Mouse (Mus musculus): ENCODE results near the gene Hist1h4b.

Gene Hist1h4b

GRCm38 (mm10) chr13:23740256-23740840, 16.5 kb upstream of the Hist1h4b start:
- no peak for DNase-seq (ENCODE audit: extremely low spot score, low spot score)

- no peak for DNase-seq (ENCODE audit: extremely low spot score, low spot score)
Observed at GRCm38 (mm10) chr13:23740910-23741309, 15.9 kb upstream of the Hist1h4b start.

DNA sequence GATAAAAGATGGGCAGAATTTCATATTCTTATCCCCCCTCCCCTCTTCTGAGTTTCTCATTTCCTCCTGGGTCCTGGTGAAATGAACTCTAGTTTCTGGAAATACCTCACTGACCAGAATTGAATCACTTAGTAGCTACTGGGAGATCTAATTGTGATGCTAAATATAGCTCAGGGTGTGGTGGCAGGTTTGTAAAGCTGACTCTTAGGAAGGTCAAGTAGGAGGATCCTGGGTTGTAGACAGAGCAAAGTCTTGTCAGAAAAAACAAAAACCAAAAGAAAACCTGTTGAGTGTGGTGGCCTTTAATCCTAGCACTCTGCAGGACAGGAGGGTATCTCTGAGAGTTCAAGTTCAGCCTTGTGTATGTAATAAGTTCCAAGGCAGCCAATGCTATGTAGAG, 14.8 kb upstream of the Hist1h4b start:
- no peak for DNase-seq (ENCODE audit: extremely low spot score, low spot score)

GRCm38 (mm10) chr13:23743215-23743614, 13.6 kb upstream of the Hist1h4b start:
- no peak for DNase-seq (ENCODE audit: extremely low spot score, low spot score)

DNA sequence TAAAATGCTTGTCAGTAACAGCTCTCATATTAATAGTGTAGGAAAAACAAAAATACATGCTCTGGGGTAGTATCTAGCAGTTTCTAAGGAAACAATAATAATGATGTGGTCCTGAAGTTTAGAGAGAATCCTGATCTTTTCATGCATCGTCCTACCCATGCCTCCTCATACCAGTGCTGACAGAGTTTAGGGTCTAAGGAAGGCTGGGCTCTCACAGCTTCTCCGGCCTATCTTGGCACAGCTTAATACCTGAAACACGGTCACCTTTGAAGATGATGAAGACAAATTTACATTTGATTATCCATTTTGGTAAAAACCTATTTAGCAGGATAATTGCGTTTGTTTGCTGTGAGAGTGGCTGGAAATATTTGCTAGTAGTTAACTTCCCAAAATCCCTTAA, 12.8 kb upstream of the Hist1h4b start:
- DNase-seq (ENCODE audit: extremely low spot score, low spot score), result no peak

GRCm38 (mm10) chr13:23744421-23745380, 12.1 kb upstream of the Hist1h4b start:
- DNase-seq (ENCODE audit: extremely low spot score, low spot score), result no peak

- peak; percentile 78 for DNase-seq (ENCODE audit: extremely low spot score, low spot score)
Observed at GRCm38 (mm10) chr13:23745381-23746161, 11.2 kb upstream of the Hist1h4b start, which contains the start of gene Hist1h3c. Gene Hist1h3c, minus strand, starts transcription at chr13:23745602.

GRCm38 (mm10) chr13:23746201-23747080, 10.4 kb upstream of the Hist1h4b start, which contains the start of gene Hist1h2bb:
Gene Hist1h2bb, plus strand, starts transcription at chr13:23746734.
- DNase-seq (ENCODE audit: extremely low spot score, low spot score), result peak; percentile 84

GRCm38 (mm10) chr13:23747081-23747891, 9.5 kb upstream of the Hist1h4b start:
- peak; percentile 39 for DNase-seq (ENCODE audit: extremely low spot score, low spot score)

- DNase-seq (ENCODE audit: extremely low spot score, low spot score), result peak; percentile 52
Observed at GRCm38 (mm10) chr13:23747892-23748288, 8.9 kb upstream of the Hist1h4b start.

GRCm38 (mm10) chr13:23749563-23750121, 7.2 kb upstream of the Hist1h4b start:
- no peak for DNase-seq (ENCODE audit: extremely low spot score, low spot score)

- peak; percentile 81 for DNase-seq (ENCODE audit: extremely low spot score, low spot score)
Observed at GRCm38 (mm10) chr13:23750839-23751477, 5.9 kb upstream of the Hist1h4b start, which contains the start of gene Hist1h2ab. Gene Hist1h2ab, plus strand, starts transcription at chr13:23751126.

DNA sequence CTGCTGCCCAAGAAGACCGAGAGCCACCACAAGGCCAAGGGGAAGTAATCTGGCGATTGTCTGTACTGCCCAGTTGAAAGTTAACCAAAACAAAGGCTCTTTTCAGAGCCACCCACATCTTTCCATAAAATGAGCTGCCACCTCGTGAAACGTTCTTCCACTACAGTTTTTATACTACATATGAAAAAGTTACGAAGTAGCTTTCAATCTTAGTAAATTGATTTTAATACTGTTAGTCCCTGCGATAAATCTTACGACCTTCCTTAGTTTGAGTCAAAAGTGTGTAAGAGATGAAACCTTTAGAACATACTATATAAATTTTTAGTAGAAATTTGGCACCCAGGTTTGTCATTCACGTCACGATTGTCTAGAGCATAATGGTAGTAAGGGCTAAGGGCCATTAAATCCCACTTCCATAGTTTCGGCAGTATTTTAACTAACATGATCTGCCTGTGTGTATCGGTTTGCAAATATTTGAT, 5.3 kb upstream of the Hist1h4b start:
- no peak for DNase-seq (ENCODE audit: extremely low spot score, low spot score)

DNA sequence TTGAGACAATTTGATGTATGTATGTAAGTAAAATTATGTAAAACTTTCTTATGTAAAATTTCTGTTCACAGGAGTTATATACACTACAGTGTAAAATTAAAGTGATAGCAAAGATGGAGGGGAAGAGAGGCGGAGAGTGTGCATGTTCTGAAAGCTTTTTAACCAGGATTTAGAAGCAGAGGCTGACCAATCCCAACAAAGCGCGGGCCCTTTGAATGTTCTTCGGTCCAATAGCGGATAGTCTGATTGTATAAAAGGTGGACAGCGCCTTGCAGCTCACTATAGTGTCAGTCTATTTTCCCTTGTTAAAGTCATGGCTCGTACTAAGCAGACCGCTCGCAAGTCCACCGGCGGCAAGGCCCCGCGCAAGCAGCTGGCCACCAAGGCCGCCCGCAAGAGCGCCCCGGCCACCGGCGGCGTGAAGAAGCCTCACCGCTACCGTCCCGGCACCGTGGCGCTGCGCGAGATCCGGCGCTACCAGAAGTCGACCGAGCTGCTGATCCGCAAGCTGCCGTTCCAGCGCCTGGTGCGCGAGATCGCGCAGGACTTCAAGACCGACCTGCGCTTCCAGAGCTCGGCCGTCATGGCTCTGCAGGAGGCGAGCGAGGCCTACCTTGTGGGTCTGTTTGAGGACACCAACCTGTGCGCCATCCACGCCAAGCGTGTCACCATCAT, 4.6 kb upstream of the Hist1h4b start, which contains the start of gene Hist1h3b:
Gene Hist1h3b (plus strand): TSS at position 201 of the 675 bp plus-strand sequence.
- peak; percentile 87 for DNase-seq (ENCODE audit: extremely low spot score, low spot score)

GRCm38 (mm10) chr13:23752742-23753172, 4.1 kb upstream of the Hist1h4b start:
- DNase-seq (ENCODE audit: extremely low spot score, low spot score), result no peak

GRCm38 (mm10) chr13:23753314-23754078, 3.3 kb upstream of the Hist1h4b start:
- no peak for DNase-seq (ENCODE audit: extremely low spot score, low spot score)

DNA sequence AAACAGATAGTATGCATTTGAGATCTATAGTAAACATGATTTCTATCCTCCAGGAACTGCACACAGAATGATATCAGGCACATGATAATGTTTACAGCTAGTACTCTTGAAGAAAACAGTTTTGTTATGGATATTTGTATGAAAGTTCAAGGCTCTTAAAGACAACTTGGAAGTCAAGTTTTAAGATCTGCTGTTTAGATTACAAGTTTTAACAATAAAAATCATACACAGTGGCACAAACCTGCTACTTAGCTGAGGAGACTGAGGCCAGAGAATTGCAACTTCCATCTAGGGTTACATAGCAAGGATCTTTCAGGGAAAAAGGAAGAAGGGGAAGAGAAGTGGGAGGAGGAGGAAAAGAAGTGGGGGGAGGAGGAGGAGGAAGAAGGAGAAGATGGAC, 1.8 kb upstream of the Hist1h4b start:
- DNase-seq (ENCODE audit: extremely low spot score, low spot score), result no peak

Data from neural tube, embryonic 10.5 days (tissue).